Mouse (Mus musculus): ENCODE results near the gene Hoxc9.

GRCm38 (mm10) chr15:103001370-103001769, 25.1 kb downstream of the Hoxc9 start:
- TF ChIP-seq POLR2A (IDR thresholded peaks at IDR 0.05; ENCODE audit: low read depth, low read length), result no peak
- TF ChIP-seq MAFK (IDR thresholded peaks at IDR 0.05; ENCODE audit: insufficient replicate concordance, low read length), result no peak
- no peak for TF ChIP-seq EP300 (IDR thresholded peaks at IDR 0.05; ENCODE audit: low read length)

All from CH12.LX (cell line).